Mouse (Mus musculus): ENCODE measurements around the gene Mbnl2. TPM values are rescaled to one million over a fixed set of nuclear protein-coding genes. Genes with fewer than 3 reads are reported as not detected.

Gene Mbnl2
- total and polyA plus RNA-seq, 3 experiments, result 5.6 to 8.6 TPM; not detected in 1

DNA sequence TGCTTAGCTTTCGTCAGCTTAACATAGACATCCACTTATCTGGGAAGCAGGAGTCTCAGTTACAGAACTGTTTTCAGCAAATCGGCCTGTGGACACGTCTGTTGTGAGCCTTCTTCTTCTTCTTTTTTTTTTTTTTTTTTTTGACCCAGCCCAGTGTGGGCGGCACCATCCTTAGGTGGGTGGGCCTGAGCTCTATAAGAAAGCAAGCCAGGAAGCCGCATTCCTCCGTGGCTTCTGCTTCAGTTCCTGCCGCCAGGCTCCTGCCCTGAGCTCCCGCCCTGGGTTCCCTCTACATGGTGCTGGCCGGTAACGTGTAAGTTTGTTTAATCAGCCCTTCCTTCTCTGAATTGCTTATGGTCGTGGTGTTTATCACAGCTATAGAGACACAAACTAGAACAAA, 30.8 kb downstream of the Mbnl2 start:
- no peaks in the 10 kb centered on the region for H3K79me2 ChIP-seq (ENCODE audit: control insufficient read depth, insufficient read depth, low read length, poor library complexity)
- TF ChIP-seq ZMIZ1 (IDR thresholded peaks at IDR 0.05; ENCODE audit: low read depth, low read length) (no peak), RCOR1 (IDR thresholded peaks at IDR 0.05; ENCODE audit: low read depth, low read length) (no peak), MAFK (IDR thresholded peaks at IDR 0.05; ENCODE audit: borderline replicate concordance, low read depth, low read length) (no peak), ZC3H11A (IDR thresholded peaks at IDR 0.05; ENCODE audit: low read depth, low read length) (no peak), ZNF384 (IDR thresholded peaks at IDR 0.05; ENCODE audit: low read depth, low read length) (peak; percentile 97), MAX (IDR thresholded peaks at IDR 0.05; ENCODE audit: low read length) (no peak), TAL1 (IDR thresholded peaks at IDR 0.05; ENCODE audit: low read length) (no peak), MEF2A (IDR thresholded peaks at IDR 0.05; ENCODE audit: extremely low read depth, insufficient replicate concordance, low read depth, low read length, poor library complexity, severe bottlenecking) (no peak), POLR2AphosphoS5 (IDR thresholded peaks at IDR 0.05; ENCODE audit: borderline replicate concordance, low read depth, low read length) (no peak), EP300 (IDR thresholded peaks at IDR 0.05; ENCODE audit: low read depth in 1 of 2, low read length in 2 of 2) (no peak), SMC3 (IDR thresholded peaks at IDR 0.05; ENCODE audit: low read depth, low read length) (no peak), ETS1 (IDR thresholded peaks at IDR 0.05; ENCODE audit: low read depth, low read length) (no peak), POLR2A (IDR thresholded peaks at IDR 0.05; ENCODE audit: control insufficient read depth in 1 of 2, insufficient read depth in 1 of 2, low read depth in 1 of 2, low read length in 2 of 2, poor library complexity in 1 of 2) (peak in 1 of 2 experiments; percentile 56; a peak in 1 of 4 replicates), HCFC1 (IDR thresholded peaks at IDR 0.05; ENCODE audit: low read depth, low read length) (peak; percentile 29; the same call in 1 of the 2 replicates), TCF12 (IDR thresholded peaks at IDR 0.05; ENCODE audit: low read depth, low read length) (no peak), MXI1 (IDR thresholded peaks at IDR 0.05; ENCODE audit: low read depth, low read length) (no peak), TBP (IDR thresholded peaks at IDR 0.05; ENCODE audit: low read depth, low read length) (peak; percentile 80), CHD2 (IDR thresholded peaks at IDR 0.05; ENCODE audit: low read length) (no peak)
- peaks cover 0 to 5% of the 10 kb centered on the region in 2 experiments; a peak in 2 of 4 replicates for H3K4me1 ChIP-seq (ENCODE audit: control insufficient read depth in 1 of 2, insufficient read depth in 2 of 2, low read length in 2 of 2)
- 0 out of 2 replicates have a peak overlapping the region, but pooled peaks have one; percentile 34 for H3K9ac ChIP-seq (ENCODE audit: control insufficient read depth, low read depth, low read length, poor library complexity, severe bottlenecking)
- no peak overlapping the region for H3K27ac ChIP-seq (ENCODE audit: control insufficient read depth, low read depth, low read length)
- peak overlapping the region in 1 of 2 experiments; percentile 40; a peak in 2 of 4 replicates for H3K4me3 ChIP-seq (ENCODE audit: control insufficient read depth in 1 of 2, insufficient read depth in 1 of 2, low read depth in 2 of 2, low read length in 2 of 2)
- peak; percentile 77 for DNase-seq (ENCODE audit: low read depth, low spot score)
- peaks cover 0 to 8% of the 10 kb centered on the region in 2 experiments; a peak in 1 of 4 replicates for H3K36me3 ChIP-seq (ENCODE audit: control insufficient read depth in 1 of 2, insufficient read depth in 2 of 2, low read length in 2 of 2)
- H3K9me3 ChIP-seq (replicated peaks; ENCODE audit: insufficient read depth, low read length), result no peaks in the 10 kb centered on the region
- H3K27me3 ChIP-seq (ENCODE audit: control insufficient read depth in 1 of 2, insufficient read depth in 2 of 2, low read length in 2 of 2), result no peaks in the 10 kb centered on the region

DNA sequence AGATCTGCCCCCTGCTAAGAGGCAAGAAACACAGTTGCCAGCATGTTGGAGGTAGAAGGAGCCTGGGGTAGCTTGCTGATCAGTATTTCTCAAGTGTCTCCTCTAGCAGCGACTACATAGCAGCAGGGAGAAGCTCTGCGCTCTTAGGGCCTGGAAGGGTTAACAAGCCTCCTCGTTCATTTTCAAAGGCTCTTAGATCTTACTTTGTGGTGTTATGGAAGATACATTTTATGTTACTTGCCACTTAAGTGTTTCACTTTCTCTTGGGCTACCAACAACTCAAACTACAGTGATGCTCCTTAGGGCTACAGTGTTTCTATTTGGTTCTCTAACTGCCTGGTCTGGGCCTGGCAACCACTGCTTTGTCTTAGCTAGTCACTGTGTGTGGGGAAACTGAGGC, 31.9 kb downstream of the Mbnl2 start:
- H3K36me3 ChIP-seq (ENCODE audit: control insufficient read depth in 1 of 2, insufficient read depth in 2 of 2, low read length in 2 of 2), result peaks cover 0 to 8% of the 10 kb centered on the region in 2 experiments; a peak in 1 of 4 replicates
- no peaks in the 10 kb centered on the region for H3K27me3 ChIP-seq (ENCODE audit: control insufficient read depth in 1 of 2, insufficient read depth in 2 of 2, low read length in 2 of 2)
- H3K79me2 ChIP-seq (ENCODE audit: control insufficient read depth, insufficient read depth, low read length, poor library complexity), result no peaks in the 10 kb centered on the region; the same call in 1 of the 2 replicates
- H3K4me3 ChIP-seq (ENCODE audit: control insufficient read depth in 1 of 2, insufficient read depth in 1 of 2, low read depth in 2 of 2, low read length in 2 of 2), result no peak overlapping the region
- no peak for DNase-seq (ENCODE audit: low read depth, low spot score)
- H3K27ac ChIP-seq (ENCODE audit: control insufficient read depth, low read depth, low read length), result no peak overlapping the region
- H3K4me1 ChIP-seq (ENCODE audit: control insufficient read depth in 1 of 2, insufficient read depth in 2 of 2, low read length in 2 of 2), result peaks cover 0 to 5% of the 10 kb centered on the region in 2 experiments; a peak in 2 of 4 replicates
- TF ChIP-seq ZMIZ1 (IDR thresholded peaks at IDR 0.05; ENCODE audit: low read depth, low read length) (no peak), ZNF384 (IDR thresholded peaks at IDR 0.05; ENCODE audit: low read depth, low read length) (no peak), EP300 (IDR thresholded peaks at IDR 0.05; ENCODE audit: low read depth in 1 of 2, low read length in 2 of 2) (no peak), POLR2A (IDR thresholded peaks at IDR 0.05; ENCODE audit: control insufficient read depth in 1 of 2, insufficient read depth in 1 of 2, low read depth in 1 of 2, low read length in 2 of 2, poor library complexity in 1 of 2) (no peak), NRF1 (IDR thresholded peaks at IDR 0.05; ENCODE audit: insufficient read depth, low read depth, low read length, poor library complexity, severe bottlenecking) (no peak), GABPA (IDR thresholded peaks at IDR 0.05; ENCODE audit: low read depth, low read length) (no peak), ZC3H11A (IDR thresholded peaks at IDR 0.05; ENCODE audit: low read depth, low read length) (no peak), TBP (IDR thresholded peaks at IDR 0.05; ENCODE audit: low read depth, low read length) (no peak), E2F4 (IDR thresholded peaks at IDR 0.05; ENCODE audit: borderline replicate concordance, low read depth, low read length) (no peak), MYC (IDR thresholded peaks at IDR 0.05; ENCODE audit: low read depth, low read length) (no peak), MEF2A (IDR thresholded peaks at IDR 0.05; ENCODE audit: extremely low read depth, insufficient replicate concordance, low read depth, low read length, poor library complexity, severe bottlenecking) (no peak), UBTF (IDR thresholded peaks at IDR 0.05; ENCODE audit: borderline replicate concordance, insufficient read depth, low read depth, low read length) (no peak)
- no peak overlapping the region; the same call in 1 of the 2 replicates for H3K9ac ChIP-seq (ENCODE audit: control insufficient read depth, low read depth, low read length, poor library complexity, severe bottlenecking)
- no peaks in the 10 kb centered on the region for H3K9me3 ChIP-seq (replicated peaks; ENCODE audit: insufficient read depth, low read length)

Data from MEL (cell line).